ENCODE assay signal across 13 mouse cellular contexts in genomic region chr13:42073285-42073684, GRCm38 (mm10).
"Had no signal": no experiment of that assay in that cellular context is flagged by ENCODE, and none has a peak within 500 bp of the region (broad histone marks: within the 10 kb centered on the region; RNA-seq: fewer than 3 reads in every experiment).

No protein-coding gene starts in this region.

- H3K4me2 ChIP-seq: lung, embryonic 14.5 days; midbrain, embryonic 12.5 days; neural tube, embryonic 15.5 days had no signal

- H3K27me3 ChIP-seq: midbrain, embryonic 12.5 days; neural tube, embryonic 15.5 days had no signal

- H3K9ac ChIP-seq: liver, embryonic 14.5 days; lung, embryonic 14.5 days; midbrain, embryonic 12.5 days; neural tube, embryonic 15.5 days had no signal

- ATAC-seq: hindbrain, postnatal 0 days; midbrain, embryonic 16.5 days had no signal

- H3K4me3 ChIP-seq: limb, embryonic 10.5 days; midbrain, embryonic 12.5 days; myocyte; neural tube, embryonic 15.5 days had no signal

- DNase-seq: kidney, adult 18-20 months; kidney, postnatal 14 days; lung, embryonic 14.5 days; right cerebral cortex, adult 18-20 months; right cerebral cortex, postnatal 25 days had no signal

- H3K27ac ChIP-seq: hindbrain, postnatal 0 days; limb, embryonic 10.5 days; liver, embryonic 14.5 days; midbrain, embryonic 12.5 days; neural tube, embryonic 15.5 days; stomach, postnatal 0 days had no signal

- H3K9me3 ChIP-seq: limb, embryonic 10.5 days; midbrain, embryonic 12.5 days; neural tube, embryonic 15.5 days had no signal

- H3K4me1 ChIP-seq: limb, embryonic 10.5 days had no signal
